Mouse (Mus musculus): ENCODE measurements at regions not wholly inside any gene's neighbourhood (a gene's known extent, or its start where the extent isn't known, plus 50 kb on each side); places are given as distances from the start of the nearest gene placed in this dataset.

DNA sequence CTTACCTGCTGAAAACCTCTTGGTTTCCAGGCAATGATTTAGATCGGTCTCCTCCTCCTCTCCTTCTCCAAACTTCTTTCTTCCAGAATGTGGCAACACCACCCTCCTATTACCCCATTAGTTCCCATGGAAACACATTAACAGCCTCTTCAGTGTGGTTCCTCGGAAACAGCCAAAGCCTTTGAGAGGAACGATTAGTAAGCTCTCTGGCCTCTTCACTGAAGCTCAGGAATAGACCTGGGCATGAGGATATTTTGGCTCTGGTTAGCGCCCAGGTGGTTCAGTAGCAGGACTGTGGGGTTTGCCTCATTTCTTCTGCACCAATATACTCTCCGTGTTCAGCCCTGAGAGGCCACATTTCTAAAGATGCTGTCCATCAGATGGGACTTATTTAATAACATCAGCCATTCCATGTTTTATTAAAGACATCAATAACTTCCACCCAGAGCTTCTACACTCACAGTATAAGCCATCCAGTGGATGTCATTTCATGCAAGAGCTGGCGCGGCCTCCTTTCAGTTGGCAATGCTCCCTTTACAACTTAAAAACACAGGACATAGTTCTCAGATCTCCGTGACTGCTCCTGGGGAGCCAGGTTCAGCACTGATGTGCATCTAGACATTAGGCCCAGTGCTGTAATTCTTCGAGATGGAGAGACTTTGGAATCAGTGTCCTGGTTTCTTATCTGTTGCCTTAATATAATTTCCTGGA is 52.9 kb upstream of the Tcl1b2 start:
- DNase-seq, result peak; percentile 61 to 67

DNA sequence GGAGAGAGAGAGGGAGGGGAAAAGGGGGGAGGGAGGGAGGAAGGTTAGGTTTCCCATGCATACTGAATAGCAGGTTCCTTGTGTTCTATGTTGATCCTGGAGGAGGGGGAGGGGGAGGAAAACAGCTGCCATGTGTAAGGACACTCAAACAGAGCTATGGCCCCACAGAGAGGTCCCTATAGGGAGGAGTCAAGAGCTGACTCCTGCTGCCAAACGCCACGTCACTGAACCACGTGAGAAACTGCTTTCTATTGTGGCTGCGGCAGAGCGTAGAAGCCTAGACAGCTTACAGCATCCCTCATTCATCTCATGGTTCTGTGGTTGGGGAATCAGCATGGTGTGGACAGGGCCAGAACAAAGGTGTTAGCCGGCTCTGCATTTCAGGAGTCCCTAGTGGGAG is 52.3 kb upstream of the Tcl1b2 start:
- peak; percentile 73 to 75 for DNase-seq

Measured in cerebellum, postnatal 10 days (tissue).